Mouse (Mus musculus): ENCODE measurements at regions not wholly inside any gene's neighbourhood (a gene's known extent, or its start where the extent isn't known, plus 50 kb on each side); places are given as distances from the start of the nearest gene placed in this dataset.
A peak's percentile ranks its signal among the peaks of the same experiment; 100 is the strongest.

DNA sequence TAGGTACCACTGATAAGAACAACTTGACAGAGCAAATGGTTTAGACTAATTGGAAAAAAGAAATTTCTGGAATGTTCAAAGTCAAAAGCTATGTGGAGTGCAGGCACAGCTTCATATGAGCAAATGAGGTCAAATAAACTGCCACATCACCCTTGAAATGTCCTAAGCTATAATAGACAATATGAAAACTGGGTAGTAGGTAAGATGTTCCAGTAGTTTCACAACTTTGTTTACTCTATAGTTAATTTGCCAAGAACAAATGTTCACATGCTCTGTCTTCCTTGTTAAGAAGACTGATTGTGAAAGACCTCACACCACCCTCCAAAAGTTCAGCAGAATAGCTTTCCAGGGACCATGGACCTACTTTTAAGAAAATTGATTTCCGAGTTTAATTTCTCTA lies 301.7 kb upstream of the Rarb start:
- no peaks in the 10 kb centered on the region for H3K36me3 ChIP-seq (replicated peaks; ENCODE audit: low read length)
- H3K4me3 ChIP-seq (replicated peaks) = no peak overlapping the region
- no peaks in the 10 kb centered on the region for H3K9me3 ChIP-seq
- peaks cover 10% of the 10 kb centered on the region for H3K4me1 ChIP-seq
- no peak for TF ChIP-seq GATA1 (IDR thresholded peaks at IDR 0.05; ENCODE audit: borderline replicate concordance, low read length)
- no peak for TF ChIP-seq FLI1 (IDR thresholded peaks at IDR 0.05; ENCODE audit: low read length)
- no peaks in the 10 kb centered on the region for H3K27me3 ChIP-seq (replicated peaks)

GRCm38 (mm10) chr14:17106668-17107067 lies 287.7 kb upstream of the Rarb start:
- H3K9me3 ChIP-seq = no peaks in the 10 kb centered on the region
- H3K4me1 ChIP-seq = peaks cover 12% of the 10 kb centered on the region; the same call in 1 of the 2 replicates
- TF ChIP-seq FLI1 (IDR thresholded peaks at IDR 0.05; ENCODE audit: low read length) = no peak
- TF ChIP-seq GATA1 (IDR thresholded peaks at IDR 0.05; ENCODE audit: borderline replicate concordance, low read length) = no peak
- no peaks in the 10 kb centered on the region for H3K27me3 ChIP-seq (replicated peaks)
- no peak overlapping the region for H3K4me3 ChIP-seq (replicated peaks)
- H3K36me3 ChIP-seq (replicated peaks; ENCODE audit: low read length) = no peaks in the 10 kb centered on the region

- TF ChIP-seq GATA1 (IDR thresholded peaks at IDR 0.05; ENCODE audit: borderline replicate concordance, low read length) (no peak), FLI1 (IDR thresholded peaks at IDR 0.05; ENCODE audit: low read length) (no peak)
- Histone ChIP-seq H3K27me3 (replicated peaks) (no peaks in the 10 kb centered on the region), H3K9me3 (no peaks in the 10 kb centered on the region), H3K4me1 (peaks cover 7% of the 10 kb centered on the region; the same call in 1 of the 2 replicates), H3K4me3 (replicated peaks) (no peak overlapping the region), H3K36me3 (replicated peaks; ENCODE audit: low read length) (no peaks in the 10 kb centered on the region)
Observed at GRCm38 (mm10) chr14:17102486-17102885, 283.5 kb upstream of the Rarb start.

GRCm38 (mm10) chr14:17090573-17090937 lies 271.6 kb upstream of the Rarb start:
- Histone ChIP-seq H3K27me3 (replicated peaks) (no peaks in the 10 kb centered on the region), H3K4me1 (peaks cover 10% of the 10 kb centered on the region), H3K9me3 (no peaks in the 10 kb centered on the region), H3K4me3 (replicated peaks) (no peak overlapping the region), H3K36me3 (replicated peaks; ENCODE audit: low read length) (no peaks in the 10 kb centered on the region)
- TF ChIP-seq GATA1 (IDR thresholded peaks at IDR 0.05; ENCODE audit: borderline replicate concordance, low read length) = no peak
- TF ChIP-seq FLI1 (IDR thresholded peaks at IDR 0.05; ENCODE audit: low read length) = no peak

- Histone ChIP-seq H3K36me3 (replicated peaks; ENCODE audit: low read length) (no peaks in the 10 kb centered on the region), H3K4me3 (replicated peaks) (no peak overlapping the region), H3K27me3 (replicated peaks) (no peaks in the 10 kb centered on the region), H3K4me1 (peaks cover 6% of the 10 kb centered on the region), H3K9me3 (no peaks in the 10 kb centered on the region)
- TF ChIP-seq GATA1 (IDR thresholded peaks at IDR 0.05; ENCODE audit: borderline replicate concordance, low read length) (no peak), FLI1 (IDR thresholded peaks at IDR 0.05; ENCODE audit: low read length) (no peak)
Observed at GRCm38 (mm10) chr14:17089640-17090572, 270.9 kb upstream of the Rarb start.

- no peak for TF ChIP-seq GATA1 (IDR thresholded peaks at IDR 0.05; ENCODE audit: borderline replicate concordance, low read length)
- TF ChIP-seq FLI1 (IDR thresholded peaks at IDR 0.05; ENCODE audit: low read length) = no peak
- Histone ChIP-seq H3K36me3 (replicated peaks; ENCODE audit: low read length) (no peaks in the 10 kb centered on the region), H3K4me3 (replicated peaks) (no peak overlapping the region), H3K9me3 (no peaks in the 10 kb centered on the region), H3K27me3 (replicated peaks) (no peaks in the 10 kb centered on the region), H3K4me1 (peaks cover 10% of the 10 kb centered on the region)
Observed at GRCm38 (mm10) chr14:17089089-17089634, 270.2 kb upstream of the Rarb start.

DNA sequence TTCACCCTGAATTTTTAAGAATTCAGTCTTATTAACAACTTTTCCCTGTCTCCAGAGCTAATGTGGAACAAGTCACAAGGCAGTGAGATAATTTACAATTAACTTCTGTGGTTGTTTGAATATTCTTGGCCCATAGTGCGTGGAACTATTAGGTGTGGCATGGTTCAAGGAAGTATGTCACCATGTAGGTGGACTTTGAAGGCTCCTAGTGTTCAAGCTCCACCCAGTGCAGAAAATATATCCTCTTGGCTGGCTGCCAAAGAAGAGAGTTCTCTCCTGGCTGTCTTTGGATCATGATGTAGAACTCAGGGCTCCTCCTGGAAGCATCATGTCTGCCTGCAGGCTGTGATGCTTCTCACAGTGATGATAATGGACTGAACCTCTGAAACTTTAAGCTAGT lies 268.9 kb upstream of the Rarb start:
- H3K27me3 ChIP-seq (replicated peaks) = no peaks in the 10 kb centered on the region
- no peaks in the 10 kb centered on the region for H3K9me3 ChIP-seq
- H3K36me3 ChIP-seq (replicated peaks; ENCODE audit: low read length) = no peaks in the 10 kb centered on the region
- peaks cover 19% of the 10 kb centered on the region for H3K4me1 ChIP-seq
- TF ChIP-seq GATA1 (IDR thresholded peaks at IDR 0.05; ENCODE audit: borderline replicate concordance, low read length) = no peak
- TF ChIP-seq FLI1 (IDR thresholded peaks at IDR 0.05; ENCODE audit: low read length) = no peak
- H3K4me3 ChIP-seq (replicated peaks) = no peak overlapping the region

DNA sequence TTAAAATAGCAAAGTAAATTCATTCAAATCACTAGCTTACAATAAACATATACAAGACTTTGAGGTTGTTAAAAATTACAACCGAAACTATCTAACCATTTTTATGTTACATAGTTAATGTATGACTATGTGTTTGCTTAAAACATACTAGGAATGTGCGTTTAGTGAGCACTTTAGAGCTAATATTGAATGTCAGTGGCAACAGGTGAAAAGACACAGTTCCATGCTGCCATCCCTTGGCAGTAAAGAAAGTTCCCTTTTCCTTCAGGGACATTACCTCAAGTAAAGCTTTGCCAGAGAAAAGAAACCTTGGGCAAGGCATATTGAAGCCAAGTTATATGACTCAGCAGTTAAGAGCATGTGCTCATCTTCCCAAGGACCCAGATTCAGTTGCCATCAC lies 265.0 kb upstream of the Rarb start:
- no peaks in the 10 kb centered on the region for H3K27me3 ChIP-seq (replicated peaks)
- no peaks in the 10 kb centered on the region for H3K9me3 ChIP-seq
- no peaks in the 10 kb centered on the region for H3K36me3 ChIP-seq (replicated peaks; ENCODE audit: low read length)
- no peak overlapping the region for H3K4me3 ChIP-seq (replicated peaks)
- H3K4me1 ChIP-seq = peaks cover 41% of the 10 kb centered on the region
- TF ChIP-seq FLI1 (IDR thresholded peaks at IDR 0.05; ENCODE audit: low read length) (no peak), GATA1 (IDR thresholded peaks at IDR 0.05; ENCODE audit: borderline replicate concordance, low read length) (no peak)

- peak overlapping the region; percentile 67 for H3K4me3 ChIP-seq (replicated peaks)
- peaks cover 48% of the 10 kb centered on the region for H3K4me1 ChIP-seq
- no peaks in the 10 kb centered on the region for H3K36me3 ChIP-seq (replicated peaks; ENCODE audit: low read length)
- no peaks in the 10 kb centered on the region for H3K9me3 ChIP-seq
- TF ChIP-seq GATA1 (IDR thresholded peaks at IDR 0.05; ENCODE audit: borderline replicate concordance, low read length) (no peak), FLI1 (IDR thresholded peaks at IDR 0.05; ENCODE audit: low read length) (no peak)
- no peaks in the 10 kb centered on the region for H3K27me3 ChIP-seq (replicated peaks)
Observed at GRCm38 (mm10) chr14:17081904-17082303, 262.9 kb upstream of the Rarb start.

GRCm38 (mm10) chr14:17079513-17079912 lies 260.6 kb upstream of the Rarb start:
- TF ChIP-seq GATA1 (IDR thresholded peaks at IDR 0.05; ENCODE audit: borderline replicate concordance, low read length) = no peak
- TF ChIP-seq FLI1 (IDR thresholded peaks at IDR 0.05; ENCODE audit: low read length) = no peak
- H3K27me3 ChIP-seq (replicated peaks) = no peaks in the 10 kb centered on the region
- H3K4me3 ChIP-seq (replicated peaks) = no peak overlapping the region
- no peaks in the 10 kb centered on the region for H3K9me3 ChIP-seq
- peaks cover 48% of the 10 kb centered on the region for H3K4me1 ChIP-seq
- no peaks in the 10 kb centered on the region for H3K36me3 ChIP-seq (replicated peaks; ENCODE audit: low read length)
